Mouse (Mus musculus) heart, postnatal 0 days (tissue): ENCODE measurements around the gene Prep.

Experiments
- CTCF ChIP-seq: IDR thresholded peaks from 2 replicates; pipeline ENCODE4 v1.5.1; 2016; ENCODE audit warnings: antibody characterized with exemption, control low read depth, low read depth
- EP300 ChIP-seq: IDR thresholded peaks from 2 replicates; pipeline ENCODE4 v1.6.1; 2016; ENCODE audit warnings: antibody characterized with exemption, low read depth

DNA sequence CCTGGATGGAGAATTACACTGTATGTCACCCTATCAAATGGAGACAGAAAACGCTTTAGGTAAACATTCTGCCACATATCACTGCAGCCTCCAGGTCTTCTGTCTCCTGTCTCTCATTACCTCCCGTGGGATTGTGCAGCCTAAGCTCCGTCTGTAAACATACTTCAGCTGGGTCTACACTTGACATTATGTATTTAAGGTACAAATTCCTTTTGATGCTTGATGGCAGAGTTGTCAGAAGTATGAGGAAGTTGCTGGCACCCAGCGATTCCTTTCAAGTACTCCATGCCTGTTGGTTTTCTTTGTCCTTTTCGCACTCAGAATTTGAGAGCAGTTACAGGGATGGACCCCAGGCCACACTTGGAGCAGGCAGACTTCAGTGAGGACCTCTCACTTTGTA, 12.8 kb downstream of the Prep start:
- TF ChIP-seq CTCF (no peak), EP300 (no peak)
